Mouse (Mus musculus) heart, postnatal 0 days (tissue): ENCODE measurements around the gene Nim1k. TPM values are rescaled to one million over a fixed set of nuclear protein-coding genes. Genes with fewer than 3 reads are reported as not detected.
"Not testable (repeated sequence)": the region's sequence is repeated elsewhere in the genome, so short reads cannot be mapped to it uniquely, and the experiment has no call there.

Source experiments
- ATAC-seq: fragments of 200-750 bp; cut with Nextera tagmentation; 2 replicates; pipeline ENCODE4 v1.8.0; 2017; ENCODE audit warnings: low read depth, moderate number of reproducible peaks, moderate library complexity; ENCODE audit not compliant: insufficient read depth
- DNase-seq: peaks from one replicate; pipeline ENCODE4 v3.0.0-alpha.2; 2016; ENCODE audit warnings: low spot score
- H3K27ac ChIP-seq: fragments of 300-500 bp; sonication (generic); 2 replicates; pipeline ENCODE4 v1.5.1; 2014; ENCODE audit warnings: low read depth, mild to moderate bottlenecking
- H3K27me3 ChIP-seq: fragments of 300-500 bp; sonication (generic); 2 replicates; pipeline ENCODE4 v1.6.1; 2014; ENCODE audit warnings: low read length, mixed read lengths; ENCODE audit not compliant: control insufficient read depth, insufficient read depth
- H3K36me3 ChIP-seq: fragments of 300-500 bp; sonication (generic); replicated peaks from 2 replicates; pipeline ENCODE4 v1.6.1; 2014; ENCODE audit warnings: low read length, mixed read lengths; ENCODE audit not compliant: control insufficient read depth, insufficient read depth
- H3K4me1 ChIP-seq: fragments of 300-500 bp; sonication (generic); 2 replicates; pipeline ENCODE4 v1.6.1; 2014; ENCODE audit warnings: antibody characterized with exemption; ENCODE audit not compliant: control insufficient read depth, insufficient read depth
- H3K4me2 ChIP-seq: fragments of 300-500 bp; sonication (generic); 2 replicates; pipeline ENCODE4 v1.6.1; 2014; ENCODE audit warnings: low read depth, mild to moderate bottlenecking, low read length, moderate library complexity
- H3K4me3 ChIP-seq: fragments of 300-500 bp; sonication (generic); 2 replicates; pipeline ENCODE4 v1.5.1; 2014; ENCODE audit warnings: low read depth, low read length
- H3K9ac ChIP-seq: fragments of 300-500 bp; sonication (generic); replicated peaks from 2 replicates; pipeline ENCODE4 v1.6.1; 2014; ENCODE audit warnings: low read depth, low read length, mixed read lengths
- H3K9me3 ChIP-seq: fragments of 300-500 bp; sonication (generic); replicated peaks from 2 replicates; pipeline ENCODE4 v1.6.1; 2016; ENCODE audit warnings: low read length; ENCODE audit not compliant: control insufficient read depth
- CTCF ChIP-seq: IDR thresholded peaks from 2 replicates; pipeline ENCODE4 v1.5.1; 2016; ENCODE audit warnings: antibody characterized with exemption, control low read depth, low read depth
- EP300 ChIP-seq: IDR thresholded peaks from 2 replicates; pipeline ENCODE4 v1.6.1; 2016; ENCODE audit warnings: antibody characterized with exemption, low read depth
- WGBS: fragments of 180-500 bp; shearing (Covaris S2); extraction: QIAGEN DNeasy Blood & Tissue Kit; methylation state at CpG from one replicate; pipeline ENCODE4 v1.1.7; 2014; 5-methylcytosine and 5-hydroxymethylcytosine counted together
- polyA plus RNA-seq: library from polyadenylated mRNA; unstranded; fragments of >200 nt; fragmentation: Nextera tagmentation; extraction: Ambion mirVana; gene quantifications from 2 replicates; pipeline ENCODE4 v1.2.1, GENCODE M21; 2015
- total RNA-seq: library from RNA; depleted of rRNA; stranded (reverse); fragments of >200 nt; gene quantifications from 2 replicates; pipeline ENCODE4 v1.2.3, GENCODE M21; 2014; ENCODE audit warnings: low replicate concordance; rRNA removed

Gene Nim1k
- total and polyA plus RNA-seq, 2 experiments from 2014 or later = 0.67 to 1.5 TPM

DNA sequence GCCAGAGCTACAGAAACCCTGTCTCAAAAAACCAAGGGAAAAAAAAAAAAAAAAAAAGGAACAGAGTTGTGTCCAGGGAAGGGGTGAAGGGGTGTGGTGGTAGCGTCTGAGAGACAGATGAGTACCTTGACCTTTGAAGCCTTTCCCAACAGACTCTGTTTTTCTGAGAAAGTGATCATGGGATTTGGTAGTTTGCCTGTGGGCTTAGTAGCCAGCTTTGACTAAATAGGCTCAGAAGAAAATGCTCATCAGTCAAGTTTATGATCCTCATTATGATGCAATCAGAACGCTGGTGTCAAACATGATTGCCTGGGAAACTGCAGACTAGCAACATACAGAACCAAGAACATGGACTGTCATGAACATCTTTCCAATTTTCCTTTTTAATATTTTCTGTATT is 76.0 kb downstream of the Nim1k start:
- DNase-seq = no peak
- TF ChIP-seq EP300 (no peak), CTCF (no peak)

DNA sequence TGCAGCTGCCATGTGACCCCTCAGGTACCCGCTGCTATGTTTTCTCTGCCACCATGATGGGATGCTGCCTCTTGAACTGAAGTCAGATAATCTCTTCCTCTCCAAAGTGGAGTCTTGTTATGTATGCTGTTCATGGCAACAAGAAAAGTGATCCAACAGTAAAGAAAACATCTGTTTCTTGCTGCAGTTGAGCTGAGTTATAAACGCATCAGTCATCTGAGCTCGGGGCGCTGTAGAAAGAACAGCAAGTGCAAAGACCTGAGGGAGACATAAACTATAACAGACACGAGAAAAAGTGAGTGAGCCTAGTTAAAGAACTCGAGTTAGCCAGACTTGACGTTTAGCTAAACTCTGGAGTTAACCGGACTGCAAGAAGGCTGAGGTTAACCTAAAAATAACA is 76.9 kb downstream of the Nim1k start:
- TF ChIP-seq CTCF = no peak
- no peak for TF ChIP-seq EP300
- no peak overlapping the region for H3K4me3 ChIP-seq
- no peaks in the 10 kb centered on the region for H3K9me3 ChIP-seq
- ATAC-seq (no peak), DNase-seq (no peak)
- no peaks in the 10 kb centered on the region for H3K4me1 ChIP-seq
- no peaks in the 10 kb centered on the region for H3K36me3 ChIP-seq
- H3K9ac ChIP-seq = no peak overlapping the region
- no peak overlapping the region for H3K27ac ChIP-seq
- no peaks in the 10 kb centered on the region for H3K27me3 ChIP-seq
- H3K4me2 ChIP-seq = no peak overlapping the region
- WGBS = 75% methylated on average over 8 of the region's 8 CpGs

More for the DNA sequence above, 76.0 kb downstream of the Nim1k start:
- ATAC-seq = no peak
- Histone ChIP-seq H3K36me3 (no peaks in the 10 kb centered on the region), H3K4me3 (no peak overlapping the region), H3K9ac (no peak overlapping the region), H3K27me3 (no peaks in the 10 kb centered on the region), H3K27ac (no peak overlapping the region), H3K9me3 (no peaks in the 10 kb centered on the region), H3K4me1 (no peaks in the 10 kb centered on the region), H3K4me2 (no peak overlapping the region)
- 75% methylated on average over 2 of the region's 2 CpGs for WGBS

DNA sequence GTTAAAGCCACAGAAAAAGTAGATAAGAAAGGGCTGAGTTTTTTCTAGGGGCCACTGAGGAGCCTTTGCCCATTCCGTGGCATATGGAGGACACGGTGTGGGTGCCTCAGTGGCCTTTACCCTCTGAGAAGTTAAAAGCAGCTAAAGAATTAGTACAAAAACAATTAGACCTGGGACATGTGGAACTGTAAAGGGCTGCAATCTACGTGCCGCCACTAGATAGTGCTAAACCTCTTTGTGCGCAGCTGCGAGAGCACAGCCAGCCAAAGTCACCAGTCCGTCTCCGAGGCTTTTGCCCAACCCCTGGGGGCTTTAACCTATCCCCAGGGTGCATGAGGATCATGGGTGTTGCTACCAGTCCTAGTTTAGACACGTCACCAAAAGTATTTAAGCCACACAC is 94.3 kb downstream of the Nim1k start:
- not testable (repeated sequence) for H3K27ac ChIP-seq, H3K36me3 ChIP-seq, ATAC-seq, H3K9me3 ChIP-seq, H3K4me3 ChIP-seq, H3K9ac ChIP-seq, H3K4me1 ChIP-seq, DNase-seq, H3K27me3 ChIP-seq, H3K4me2 ChIP-seq
- 0 out of 2 replicates have a peak, but pooled peaks have one; percentile 5 for TF ChIP-seq CTCF
- WGBS = 63% methylated on average over 4 of the region's 9 CpGs

Other genes with a start within 250 kb of the Nim1k start
- not detected in 2 replicates for gene Ccl28, start 132.1 kb downstream of the Nim1k start, total RNA-seq
- gene Ccl28, start 132.1 kb downstream of the Nim1k start, polyA plus RNA-seq = 0.05 TPM in 1 of 2 replicates, not detected in the other
- 39.0 and 42.6 TPM in 2 replicates for gene Hmgcs1, start 65.5 kb downstream of the Nim1k start, total RNA-seq
- gene Hmgcs1, start 65.5 kb downstream of the Nim1k start, polyA plus RNA-seq = 61.1 and 66.2 TPM in 2 replicates
- gene Zfp131, start 35.0 kb upstream of the Nim1k start, total RNA-seq = 21.2 and 24.2 TPM in 2 replicates
- gene Zfp131, start 35.0 kb upstream of the Nim1k start, polyA plus RNA-seq = 13.6 and 15.5 TPM in 2 replicates
- not detected in 2 replicates for gene AF067063, start 74.3 kb upstream of the Nim1k start, total RNA-seq
- gene AF067063, start 74.3 kb upstream of the Nim1k start, polyA plus RNA-seq = not detected in 2 replicates
- gene D13Ertd608e, start 80.1 kb upstream of the Nim1k start, total RNA-seq = not detected in 2 replicates
- gene D13Ertd608e, start 80.1 kb upstream of the Nim1k start, polyA plus RNA-seq = not detected in 2 replicates
- gene Tcstv1, start 138.9 kb upstream of the Nim1k start, total RNA-seq = not detected in 2 replicates
- gene Tcstv1, start 138.9 kb upstream of the Nim1k start, polyA plus RNA-seq = not detected in 2 replicates
- gene Gm21761, start 173.4 kb upstream of the Nim1k start, total RNA-seq = not detected in 2 replicates
- gene Gm21761, start 173.4 kb upstream of the Nim1k start, polyA plus RNA-seq = not detected in 2 replicates
- not detected in 2 replicates for gene B020031M17Rik, start 194.9 kb upstream of the Nim1k start, total RNA-seq
- gene B020031M17Rik, start 194.9 kb upstream of the Nim1k start, polyA plus RNA-seq = not detected in 2 replicates